Mouse (Mus musculus): ENCODE measurements around the gene Gm20662. TPM values are rescaled to one million over a fixed set of nuclear protein-coding genes. Genes with fewer than 3 reads are reported as not detected.

Gm20662 gene
- total RNA-seq, 2 experiments from 2014 or later, result 1.2 to 2.4 TPM

- no peak for DNase-seq (ENCODE audit: extremely low spot score in 1 of 2, low spot score in 2 of 2)
- Histone ChIP-seq H3K27ac (no peak overlapping the region), H3K4me3 (no peak overlapping the region)
- intact Hi-C loops (cut with DNase I), result no loop called here
- no peak for TF ChIP-seq CTCF (IDR thresholded peaks at IDR 0.05)
Measured at GRCm38 (mm10) chr9:108082549-108082948, 86.4 kb downstream of the Gm20662 start.

GRCm38 (mm10) chr9:108082988-108083431, 86.9 kb downstream of the Gm20662 start, which contains the start of gene Rnf123:
Gene Rnf123, minus strand, starts transcription at chr9:108083346.
- Histone ChIP-seq H3K27ac (no peak within 1 kb of the TSS), H3K4me3 (no peak within 1 kb of the TSS)
- intact Hi-C loops (cut with DNase I), result no loop called here
- TF ChIP-seq CTCF (IDR thresholded peaks at IDR 0.05), result no peak
- no peak for DNase-seq (ENCODE audit: extremely low spot score in 1 of 2, low spot score in 2 of 2)

GRCm38 (mm10) chr9:108083561-108083960, 87.4 kb downstream of the Gm20662 start:
- TF ChIP-seq CTCF (IDR thresholded peaks at IDR 0.05), result no peak
- Histone ChIP-seq H3K4me3 (no peak overlapping the region), H3K27ac (no peak overlapping the region)
- intact Hi-C loops (cut with DNase I), result no loop called here
- DNase-seq (ENCODE audit: extremely low spot score in 1 of 2, low spot score in 2 of 2), result no peak

- H3K27ac ChIP-seq, result no peak overlapping the region
- intact Hi-C loops (cut with DNase I), result no loop called here
Measured at GRCm38 (mm10) chr9:108085261-108085660, 89.1 kb downstream of the Gm20662 start.

GRCm38 (mm10) chr9:108090611-108091120, 94.5 kb downstream of the Gm20662 start:
- Histone ChIP-seq H3K27ac (no peak overlapping the region), H3K4me3 (no peak overlapping the region)
- DNase-seq (ENCODE audit: extremely low spot score in 1 of 2, low spot score in 2 of 2), result no peak
- intact Hi-C loops (cut with DNase I), result no loop called here
- no peak for TF ChIP-seq CTCF (IDR thresholded peaks at IDR 0.05)

More at GRCm38 (mm10) chr9:108085261-108085660, 89.1 kb downstream of the Gm20662 start:
- H3K4me3 ChIP-seq, result no peak overlapping the region
- no peak for TF ChIP-seq CTCF (IDR thresholded peaks at IDR 0.05)
- no peak for DNase-seq (ENCODE audit: extremely low spot score in 1 of 2, low spot score in 2 of 2)

DNA sequence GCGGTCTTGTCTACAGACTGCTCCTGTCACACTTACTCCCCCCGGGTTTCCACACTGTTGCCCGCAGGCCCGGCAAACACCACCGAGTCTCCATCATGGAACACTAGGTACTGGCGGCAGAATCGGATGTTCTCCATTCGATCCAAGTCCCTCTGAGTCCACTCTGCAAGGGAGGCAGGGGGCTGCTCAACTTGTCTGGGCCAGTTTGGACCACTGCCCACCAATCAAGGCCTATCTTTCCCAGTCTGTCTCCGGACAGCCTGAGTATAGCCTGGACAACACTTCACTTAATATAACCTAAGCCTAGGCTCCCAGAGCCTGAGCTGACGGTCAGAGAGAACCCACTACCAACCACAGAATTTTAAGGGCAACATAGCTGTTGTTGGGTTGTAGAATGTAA, 97.4 kb downstream of the Gm20662 start:
- DNase-seq (ENCODE audit: extremely low spot score in 1 of 2, low spot score in 2 of 2), result no peak
- TF ChIP-seq CTCF (IDR thresholded peaks at IDR 0.05), result no peak
- Histone ChIP-seq H3K4me3 (peak overlapping the region; percentile 53), H3K27ac (peak overlapping the region; percentile 74; the same call in 1 of the 2 replicates)
- intact Hi-C loops (cut with DNase I), result no loop called here

- Histone ChIP-seq H3K27ac (peak within 1 kb of the TSS; percentile 74), H3K4me3 (peak within 1 kb of the TSS; percentile 53)
- intact Hi-C loops (cut with DNase I), result no loop called here
- peak; percentile 13 for TF ChIP-seq CTCF (IDR thresholded peaks at IDR 0.05)
- DNase-seq (ENCODE audit: extremely low spot score in 1 of 2, low spot score in 2 of 2), result peak; percentile 83 to 87
Measured at GRCm38 (mm10) chr9:108094184-108094941, 98.2 kb downstream of the Gm20662 start, which contains the start of gene Apeh. Gene Apeh, minus strand, starts transcription at chr9:108094606.

Small RNA genes within 50 kb of the gene (microRNA-seq; reads per million reads assigned to microRNA genes)
- gene Mir7088, result 0 reads per million in 2 experiments

Other genes starting within 250 kb of the Gm20662 start
- gene Rbm5, start 225.4 kb upstream of the Gm20662 start, total RNA-seq (2021), result 100 to 1,000 TPM; 146 to 147 TPM
- 10 to 100 TPM; 66.5 to 68.4 TPM for gene Rbm6, start 123.1 kb upstream of the Gm20662 start, total RNA-seq (2021)
- 10 to 100 TPM; 24.3 to 26.7 TPM for gene Mon1a, start 108.2 kb upstream of the Gm20662 start, total RNA-seq (2021)
- under 1 TPM; 0.68 to 0.91 TPM for gene Mst1r, start 89.5 kb upstream of the Gm20662 start, total RNA-seq (2021)
- gene Actl11, start 67.9 kb upstream of the Gm20662 start, total RNA-seq (2021), result not detected
- gene Camkv, start 60.7 kb upstream of the Gm20662 start, total RNA-seq (2021), result 100 to 1,000 TPM; 330 to 356 TPM
- 10 to 100 TPM in 1 of 2 experiments, 1 to 10 TPM in 1; 9.5 to 10.9 TPM for gene Traip, start 46.2 kb upstream of the Gm20662 start, total RNA-seq (2021)
- 1 to 10 TPM; 2.6 to 3.8 TPM for gene Uba7, start 20.8 kb upstream of the Gm20662 start, total RNA-seq (2021)
- gene Gm20661, start 13.3 kb upstream of the Gm20662 start, total RNA-seq (2021), result under 1 TPM; 0.28 to 0.66 TPM
- gene Inka1, start 10.5 kb upstream of the Gm20662 start, total RNA-seq (2021), result 1 to 10 TPM; 2.8 to 4.0 TPM
- gene Cdhr4, start 3.9 kb upstream of the Gm20662 start, total RNA-seq (2021), result 1 to 10 TPM; 1.3 to 2.3 TPM
- 100 to 1,000 TPM; 205 to 207 TPM for gene Ip6k1, start 6.2 kb downstream of the Gm20662 start, total RNA-seq (2021)
- 10 to 100 TPM; 16.5 to 17.4 TPM for gene Gmppb, start 52.9 kb downstream of the Gm20662 start, total RNA-seq (2021)
- 1 to 10 TPM; 1.9 to 2.1 TPM for gene Amigo3, start 56.8 kb downstream of the Gm20662 start, total RNA-seq (2021)
- gene Mst1, start 84.1 kb downstream of the Gm20662 start, total RNA-seq (2021), result not detected
- 100 to 1,000 TPM; 107 to 108 TPM for gene Rnf123, start 87.0 kb downstream of the Gm20662 start, total RNA-seq (2021)
- gene Apeh, start 98.3 kb downstream of the Gm20662 start, total RNA-seq (2021), result 10 to 100 TPM; 31.0 to 31.8 TPM
- gene Bsn, start 194.0 kb downstream of the Gm20662 start, total RNA-seq (2021), result 100 to 1,000 TPM; 300 to 320 TPM

Measured in left cerebral cortex, adult 2 months (tissue).